Mouse (Mus musculus): ENCODE results near the gene Tom1l2. TPM values are rescaled to one million over a fixed set of nuclear protein-coding genes. Genes with fewer than 3 reads are reported as not detected.

Tom1l2 gene
- polyA plus RNA-seq, 1 experiment, result 20.4 TPM

- peaks cover 22% of the 10 kb centered on the region for H3K4me1 ChIP-seq (ENCODE audit: control insufficient read depth, insufficient read depth, low read length)
- peak overlapping the region; percentile 85 for H3K4me3 ChIP-seq (ENCODE audit: insufficient read depth, low read length)
- H3K27ac ChIP-seq (ENCODE audit: insufficient read depth, low read depth, low read length), result peak overlapping the region; percentile 29; the same call in 1 of the 2 replicates
- no peak for TF ChIP-seq CTCF (IDR thresholded peaks at IDR 0.05; ENCODE audit: low read depth, low read length)
- TF ChIP-seq POLR2A (IDR thresholded peaks at IDR 0.05; ENCODE audit: borderline replicate concordance, low read depth, low read length), result no peak
Observed at GRCm38 (mm10) chr11:60351925-60352371, 757 bp downstream of the Tom1l2 start.

- 0 out of 2 replicates have a peak overlapping the region, but pooled peaks have one; percentile 85 for H3K4me3 ChIP-seq (ENCODE audit: insufficient read depth, low read length)
Observed at GRCm38 (mm10) chr11:60351388-60351787, 1.3 kb downstream of the Tom1l2 start.

GRCm38 (mm10) chr11:60346537-60346936, 6.2 kb downstream of the Tom1l2 start:
- Histone ChIP-seq H3K4me1 (ENCODE audit: control insufficient read depth, insufficient read depth, low read length) (peaks cover 16% of the 10 kb centered on the region), H3K27ac (ENCODE audit: insufficient read depth, low read depth, low read length) (peak overlapping the region; percentile 12), H3K4me3 (ENCODE audit: insufficient read depth, low read length) (no peak overlapping the region)
- TF ChIP-seq CTCF (IDR thresholded peaks at IDR 0.05; ENCODE audit: low read depth, low read length), result no peak
- no peak for TF ChIP-seq POLR2A (IDR thresholded peaks at IDR 0.05; ENCODE audit: borderline replicate concordance, low read depth, low read length)

More at GRCm38 (mm10) chr11:60351388-60351787, 1.3 kb downstream of the Tom1l2 start:
- no peak for TF ChIP-seq POLR2A (IDR thresholded peaks at IDR 0.05; ENCODE audit: borderline replicate concordance, low read depth, low read length)
- TF ChIP-seq CTCF (IDR thresholded peaks at IDR 0.05; ENCODE audit: low read depth, low read length), result no peak
- Histone ChIP-seq H3K4me1 (ENCODE audit: control insufficient read depth, insufficient read depth, low read length) (peaks cover 21% of the 10 kb centered on the region), H3K27ac (ENCODE audit: insufficient read depth, low read depth, low read length) (no peak overlapping the region)

- H3K4me3 ChIP-seq (ENCODE audit: insufficient read depth, low read length), result no peak overlapping the region
- peaks cover 15% of the 10 kb centered on the region for H3K4me1 ChIP-seq (ENCODE audit: control insufficient read depth, insufficient read depth, low read length)
- no peak for TF ChIP-seq POLR2A (IDR thresholded peaks at IDR 0.05; ENCODE audit: borderline replicate concordance, low read depth, low read length)
- TF ChIP-seq CTCF (IDR thresholded peaks at IDR 0.05; ENCODE audit: low read depth, low read length), result no peak
- no peak overlapping the region for H3K27ac ChIP-seq (ENCODE audit: insufficient read depth, low read depth, low read length)
Observed at GRCm38 (mm10) chr11:60345868-60346267, 6.8 kb downstream of the Tom1l2 start.

GRCm38 (mm10) chr11:60339361-60339760, 13.3 kb downstream of the Tom1l2 start:
- peaks cover 6% of the 10 kb centered on the region for H3K4me1 ChIP-seq (ENCODE audit: control insufficient read depth, insufficient read depth, low read length)
- H3K4me3 ChIP-seq (ENCODE audit: insufficient read depth, low read length), result no peak overlapping the region
- no peak for TF ChIP-seq POLR2A (IDR thresholded peaks at IDR 0.05; ENCODE audit: borderline replicate concordance, low read depth, low read length)
- TF ChIP-seq CTCF (IDR thresholded peaks at IDR 0.05; ENCODE audit: low read depth, low read length), result no peak
- H3K27ac ChIP-seq (ENCODE audit: insufficient read depth, low read depth, low read length), result no peak overlapping the region

GRCm38 (mm10) chr11:60338291-60338690, 14.4 kb downstream of the Tom1l2 start:
- Histone ChIP-seq H3K27ac (ENCODE audit: insufficient read depth, low read depth, low read length) (no peak overlapping the region), H3K4me3 (ENCODE audit: insufficient read depth, low read length) (no peak overlapping the region), H3K4me1 (ENCODE audit: control insufficient read depth, insufficient read depth, low read length) (peaks cover 10% of the 10 kb centered on the region)
- TF ChIP-seq POLR2A (IDR thresholded peaks at IDR 0.05; ENCODE audit: borderline replicate concordance, low read depth, low read length) (no peak), CTCF (IDR thresholded peaks at IDR 0.05; ENCODE audit: low read depth, low read length) (peak; percentile 62; the same call in 1 of the 2 replicates)

- TF ChIP-seq CTCF (IDR thresholded peaks at IDR 0.05; ENCODE audit: low read depth, low read length) (no peak), POLR2A (IDR thresholded peaks at IDR 0.05; ENCODE audit: borderline replicate concordance, low read depth, low read length) (no peak)
- H3K4me3 ChIP-seq (ENCODE audit: insufficient read depth, low read length), result no peak overlapping the region
Observed at GRCm38 (mm10) chr11:60335771-60336170, 16.9 kb downstream of the Tom1l2 start.

GRCm38 (mm10) chr11:60334124-60334523, 18.6 kb downstream of the Tom1l2 start:
- Histone ChIP-seq H3K4me1 (ENCODE audit: control insufficient read depth, insufficient read depth, low read length) (peaks cover 15% of the 10 kb centered on the region), H3K4me3 (ENCODE audit: insufficient read depth, low read length) (no peak overlapping the region), H3K27ac (ENCODE audit: insufficient read depth, low read depth, low read length) (no peak overlapping the region)
- TF ChIP-seq CTCF (IDR thresholded peaks at IDR 0.05; ENCODE audit: low read depth, low read length) (no peak), POLR2A (IDR thresholded peaks at IDR 0.05; ENCODE audit: borderline replicate concordance, low read depth, low read length) (no peak)

More at GRCm38 (mm10) chr11:60335771-60336170, 16.9 kb downstream of the Tom1l2 start:
- H3K4me1 ChIP-seq (ENCODE audit: control insufficient read depth, insufficient read depth, low read length), result peaks cover 15% of the 10 kb centered on the region
- H3K27ac ChIP-seq (ENCODE audit: insufficient read depth, low read depth, low read length), result no peak overlapping the region

GRCm38 (mm10) chr11:60333461-60333860, 19.2 kb downstream of the Tom1l2 start:
- Histone ChIP-seq H3K27ac (ENCODE audit: insufficient read depth, low read depth, low read length) (no peak overlapping the region), H3K4me3 (ENCODE audit: insufficient read depth, low read length) (no peak overlapping the region), H3K4me1 (ENCODE audit: control insufficient read depth, insufficient read depth, low read length) (peaks cover 15% of the 10 kb centered on the region)
- TF ChIP-seq POLR2A (IDR thresholded peaks at IDR 0.05; ENCODE audit: borderline replicate concordance, low read depth, low read length), result no peak
- TF ChIP-seq CTCF (IDR thresholded peaks at IDR 0.05; ENCODE audit: low read depth, low read length), result no peak

- H3K4me1 ChIP-seq (ENCODE audit: control insufficient read depth, insufficient read depth, low read length), result peaks cover 9% of the 10 kb centered on the region
- no peak overlapping the region for H3K4me3 ChIP-seq (ENCODE audit: insufficient read depth, low read length)
- H3K27ac ChIP-seq (ENCODE audit: insufficient read depth, low read depth, low read length), result no peak overlapping the region
- TF ChIP-seq POLR2A (IDR thresholded peaks at IDR 0.05; ENCODE audit: borderline replicate concordance, low read depth, low read length), result no peak
- no peak for TF ChIP-seq CTCF (IDR thresholded peaks at IDR 0.05; ENCODE audit: low read depth, low read length)
Observed at GRCm38 (mm10) chr11:60330551-60330950, 22.2 kb downstream of the Tom1l2 start.

Measured in bone marrow macrophage, adult 2 months (primary cell).